Mouse (Mus musculus): ENCODE measurements around the gene Limd2. TPM values are rescaled to one million over a fixed set of nuclear protein-coding genes. Genes with fewer than 3 reads are reported as not detected.

The Limd2 gene
- polyA plus RNA-seq (2015; fragmentation: Nextera tagmentation; extraction: Ambion mirVana), result 104 and 107 TPM in 2 replicates

GRCm38 (mm10) chr11:106160841-106161721, at the start of gene Limd2, which contains the start of gene Gm10840:
TSS of gene Limd2 (minus strand) at chr11:106160860.
TSS of gene Gm10840 (plus strand) at chr11:106160850.

DNA sequence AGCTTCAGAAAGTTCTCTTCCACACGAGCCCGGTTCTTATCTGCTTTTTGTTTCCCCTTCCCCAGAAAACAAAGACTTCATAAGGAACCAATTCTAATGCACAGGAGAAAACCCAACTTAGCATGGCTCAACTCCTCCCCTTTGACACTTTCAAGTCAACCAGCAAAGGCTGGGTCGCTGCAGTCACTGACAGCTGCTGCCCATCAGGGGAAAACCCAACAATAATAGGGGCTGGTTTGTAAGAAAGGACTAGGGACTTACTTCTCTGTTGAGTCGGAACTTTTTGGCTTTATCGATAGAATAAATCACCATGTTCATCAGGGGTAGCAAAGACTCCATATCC, 41.4 kb upstream of the Limd2 start, which contains the start of gene Strada:
Strada (minus strand) TSS at position 46 of the 343 bp plus-strand sequence.

Other genes with a start within 250 kb of the Limd2 start
- 33.6 and 35.0 TPM in 2 replicates for gene Cyb561, start 207.5 kb downstream of the Limd2 start, polyA plus RNA-seq (2015; fragmentation: Nextera tagmentation; extraction: Ambion mirVana)
- 7.6 and 8.0 TPM in 2 replicates for gene Ace, start 192.9 kb downstream of the Limd2 start, polyA plus RNA-seq (2015; fragmentation: Nextera tagmentation; extraction: Ambion mirVana)
- 0.10 TPM in 1 of 2 replicates, not detected in the other for gene Ace3, start 166.2 kb downstream of the Limd2 start, polyA plus RNA-seq (2015; fragmentation: Nextera tagmentation; extraction: Ambion mirVana)
- gene Kcnh6, start 152.7 kb downstream of the Limd2 start, polyA plus RNA-seq (2015; fragmentation: Nextera tagmentation; extraction: Ambion mirVana), result 2.5 and 3.9 TPM in 2 replicates
- gene Dcaf7, start 124.0 kb downstream of the Limd2 start, polyA plus RNA-seq (2015; fragmentation: Nextera tagmentation; extraction: Ambion mirVana), result 117 and 140 TPM in 2 replicates
- gene Taco1, start 94.8 kb downstream of the Limd2 start, polyA plus RNA-seq (2015; fragmentation: Nextera tagmentation; extraction: Ambion mirVana), result 7.3 and 7.4 TPM in 2 replicates
- 11.0 and 12.1 TPM in 2 replicates for gene Map3k3, start 76.2 kb downstream of the Limd2 start, polyA plus RNA-seq (2015; fragmentation: Nextera tagmentation; extraction: Ambion mirVana)
- not detected in 2 replicates for gene Gm10840, start within 50 bp of the Limd2 start, polyA plus RNA-seq (2015; fragmentation: Nextera tagmentation; extraction: Ambion mirVana)
- 24.1 and 24.5 TPM in 2 replicates for gene Strada, start 41.3 kb upstream of the Limd2 start, polyA plus RNA-seq (2015; fragmentation: Nextera tagmentation; extraction: Ambion mirVana)
- gene Ccdc47, start 55.5 kb upstream of the Limd2 start, polyA plus RNA-seq (2015; fragmentation: Nextera tagmentation; extraction: Ambion mirVana), result 73.1 and 80.1 TPM in 2 replicates
- gene Ddx42, start 56.1 kb upstream of the Limd2 start, polyA plus RNA-seq (2015; fragmentation: Nextera tagmentation; extraction: Ambion mirVana), result 52.9 and 54.4 TPM in 2 replicates
- gene Ftsj3, start 95.2 kb upstream of the Limd2 start, polyA plus RNA-seq (2015; fragmentation: Nextera tagmentation; extraction: Ambion mirVana), result 26.2 and 28.3 TPM in 2 replicates
- gene Psmc5, start 95.3 kb upstream of the Limd2 start, polyA plus RNA-seq (2015; fragmentation: Nextera tagmentation; extraction: Ambion mirVana), result 291 and 312 TPM in 2 replicates
- 10.6 and 12.2 TPM in 2 replicates for gene Smarcd2, start 112.1 kb upstream of the Limd2 start, polyA plus RNA-seq (2015; fragmentation: Nextera tagmentation; extraction: Ambion mirVana)
- 0.14 TPM in 1 of 2 replicates, not detected in the other for gene Tcam1, start 115.8 kb upstream of the Limd2 start, polyA plus RNA-seq (2015; fragmentation: Nextera tagmentation; extraction: Ambion mirVana)
- gene Gh, start 141.0 kb upstream of the Limd2 start, polyA plus RNA-seq (2015; fragmentation: Nextera tagmentation; extraction: Ambion mirVana), result not detected in 2 replicates
- gene Cd79b, start 153.9 kb upstream of the Limd2 start, polyA plus RNA-seq (2015; fragmentation: Nextera tagmentation; extraction: Ambion mirVana), result 1.5 TPM in 2 replicates
- 0.04 TPM in 1 of 2 replicates, not detected in the other for gene Scn4a, start 192.4 kb upstream of the Limd2 start, polyA plus RNA-seq (2015; fragmentation: Nextera tagmentation; extraction: Ambion mirVana)
- 0.42 TPM in 1 of 2 replicates, not detected in the other for gene Prr29, start 204.6 kb upstream of the Limd2 start, polyA plus RNA-seq (2015; fragmentation: Nextera tagmentation; extraction: Ambion mirVana)
- 11.7 and 13.7 TPM in 2 replicates for gene Icam2, start 227.2 kb upstream of the Limd2 start, polyA plus RNA-seq (2015; fragmentation: Nextera tagmentation; extraction: Ambion mirVana)